Mouse (Mus musculus) forebrain, embryonic 14.5 days (tissue): ENCODE data around the gene Hist1h2ab. TPM values are rescaled to one million over a fixed set of nuclear protein-coding genes. Genes with fewer than 3 reads are reported as not detected.
"Not testable (repeated sequence)": the region's sequence is repeated elsewhere in the genome, so short reads cannot be mapped to it uniquely, and the experiment has no call there.

Experiments used
- ATAC-seq: fragments of 200-750 bp; cut with Nextera tagmentation; 2 replicates; pipeline ENCODE4 v1.8.0; 2017; ENCODE audit warnings: mild to moderate bottlenecking, moderate library complexity
- DNase-seq: peaks from one replicate; pipeline ENCODE4 v3.0.0-alpha.2; 2015; ENCODE audit warnings: low spot score
- H3K27ac ChIP-seq: fragments of 300-500 bp; sonication (generic); 2 replicates; pipeline ENCODE4 v1.5.1; 2014; ENCODE audit warnings: low read depth, mild to moderate bottlenecking, control low read depth, low read length, moderate library complexity
- H3K27me3 ChIP-seq: fragments of 300-500 bp; sonication (generic); replicated peaks from 2 replicates; pipeline ENCODE4 v1.6.1; 2014; ENCODE audit warnings: low read length, control low read depth, mixed read lengths; ENCODE audit not compliant: control insufficient read depth, insufficient read depth
- H3K36me3 ChIP-seq: fragments of 300-500 bp; sonication (generic); 2 replicates; pipeline ENCODE4 v1.6.1; 2014; ENCODE audit warnings: low read length, control low read depth; ENCODE audit not compliant: control insufficient read depth, insufficient read depth
- H3K4me1 ChIP-seq: fragments of 300-500 bp; sonication (generic); 2 replicates; pipeline ENCODE4 v1.6.1; 2014; ENCODE audit warnings: antibody characterized with exemption, low read length, control low read depth; ENCODE audit not compliant: control insufficient read depth, insufficient read depth
- H3K4me2 ChIP-seq: fragments of 300-500 bp; sonication (generic); 2 replicates; pipeline ENCODE4 v1.6.1; 2014; ENCODE audit warnings: mild to moderate bottlenecking, control low read depth, low read length
- H3K4me3 ChIP-seq: fragments of 300-500 bp; sonication (generic); 2 replicates; pipeline ENCODE4 v1.5.1; 2014; ENCODE audit warnings: low read depth, low read length, control low read depth
- H3K9ac ChIP-seq: fragments of 300-500 bp; sonication (generic); 2 replicates; pipeline ENCODE4 v1.6.1; 2014; ENCODE audit warnings: mild to moderate bottlenecking, low read length, control low read depth, moderate library complexity
- H3K9me3 ChIP-seq: fragments of 300-500 bp; sonication (generic); replicated peaks from 2 replicates; pipeline ENCODE4 v1.6.1; 2016; ENCODE audit warnings: low read length, control low read depth, mixed read lengths; ENCODE audit not compliant: control insufficient read depth
- WGBS: fragments of 180-500 bp; shearing (Covaris S2); extraction: QIAGEN DNeasy Blood & Tissue Kit; methylation state at CpG from one replicate; pipeline ENCODE4 v1.1.7; 2014; 5-methylcytosine and 5-hydroxymethylcytosine counted together
- polyA plus RNA-seq: library from polyadenylated mRNA; unstranded; fragments of >200 nt; fragmentation: Nextera tagmentation; extraction: Ambion mirVana; gene quantifications from 2 replicates; pipeline ENCODE4 v1.2.1, GENCODE M21; 2014

Hist1h2ab gene
- polyA plus RNA-seq, 1 experiment from 2014 or later = 49.2 TPM

GRCm38 (mm10) chr13:23740256-23740840, 10.6 kb upstream of the Hist1h2ab start:
- ATAC-seq = no peak
- peak overlapping the region; percentile 44 for H3K4me3 ChIP-seq
- H3K27me3 ChIP-seq = no peaks in the 10 kb centered on the region
- peak overlapping the region; percentile 95; the same call in 1 of the 2 replicates for H3K27ac ChIP-seq
- H3K9ac ChIP-seq = peak overlapping the region; percentile 76
- H3K4me2 ChIP-seq = peak overlapping the region; percentile 77
- DNase-seq = no peak
- no peaks in the 10 kb centered on the region for H3K9me3 ChIP-seq
- H3K4me1 ChIP-seq = peaks cover 6% of the 10 kb centered on the region; the same call in 1 of the 2 replicates
- H3K36me3 ChIP-seq = no peaks in the 10 kb centered on the region
- 41% methylated on average over 13 of the region's 13 CpGs for WGBS

- DNase-seq (no peak), ATAC-seq (no peak)
- Histone ChIP-seq H3K27ac (no peak overlapping the region), H3K27me3 (no peaks in the 10 kb centered on the region), H3K4me1 (peaks cover 6% of the 10 kb centered on the region; the same call in 1 of the 2 replicates), H3K9me3 (no peaks in the 10 kb centered on the region), H3K9ac (no peak overlapping the region), H3K36me3 (no peaks in the 10 kb centered on the region), H3K4me3 (no peak overlapping the region), H3K4me2 (peak overlapping the region; percentile 77)
- WGBS = 67% methylated on average over 5 of the region's 5 CpGs
Observed at GRCm38 (mm10) chr13:23740910-23741309, 10.0 kb upstream of the Hist1h2ab start.

- DNase-seq = no peak
- Histone ChIP-seq H3K4me2 (no peak overlapping the region), H3K27me3 (no peaks in the 10 kb centered on the region), H3K4me3 (no peak overlapping the region), H3K9ac (no peak overlapping the region), H3K36me3 (no peaks in the 10 kb centered on the region), H3K4me1 (peaks cover 7% of the 10 kb centered on the region; the same call in 1 of the 2 replicates), H3K9me3 (no peaks in the 10 kb centered on the region), H3K27ac (no peak overlapping the region)
- no peak for ATAC-seq
Observed at GRCm38 (mm10) chr13:23742007-23742406, 8.9 kb upstream of the Hist1h2ab start.

GRCm38 (mm10) chr13:23743215-23743614, 7.7 kb upstream of the Hist1h2ab start:
- Histone ChIP-seq H3K4me1 (peaks cover 17% of the 10 kb centered on the region), H3K9me3 (no peaks in the 10 kb centered on the region), H3K4me3 (no peak overlapping the region), H3K36me3 (no peaks in the 10 kb centered on the region), H3K27ac (no peak overlapping the region), H3K27me3 (no peaks in the 10 kb centered on the region), H3K4me2 (no peak overlapping the region), H3K9ac (no peak overlapping the region)
- DNase-seq = no peak
- 79% methylated on average over 5 of the region's 5 CpGs for WGBS
- ATAC-seq = no peak

- Histone ChIP-seq H3K9me3 (no peaks in the 10 kb centered on the region), H3K4me3 (peak overlapping the region; percentile 38; the same call in 1 of the 2 replicates), H3K4me2 (peak overlapping the region; percentile 54), H3K36me3 (no peaks in the 10 kb centered on the region), H3K9ac (peak overlapping the region; percentile 61), H3K27me3 (no peaks in the 10 kb centered on the region), H3K4me1 (peaks cover 17% of the 10 kb centered on the region), H3K27ac (no peak overlapping the region)
- DNase-seq = no peak
- ATAC-seq = no peak
- 32% methylated on average over 4 of the region's 4 CpGs for WGBS
Observed at GRCm38 (mm10) chr13:23743963-23744362, 7.0 kb upstream of the Hist1h2ab start.

- under 1% methylated on average over 17 of the region's 36 CpGs for WGBS
Observed at GRCm38 (mm10) chr13:23744421-23745380, 6.2 kb upstream of the Hist1h2ab start.

GRCm38 (mm10) chr13:23745381-23746161, 5.4 kb upstream of the Hist1h2ab start, which contains the start of gene Hist1h3c:
Gene Hist1h3c, minus strand, starts transcription at chr13:23745602.
- no peaks in the 10 kb centered on the region for H3K9me3 ChIP-seq
- ATAC-seq = peak; percentile 76
- WGBS = under 1% methylated on average over 24 of the region's 28 CpGs

More at GRCm38 (mm10) chr13:23744421-23745380, 6.2 kb upstream of the Hist1h2ab start:
- Histone ChIP-seq H3K4me2 (peak overlapping the region; percentile 54), H3K4me1 (peaks cover 17% of the 10 kb centered on the region), H3K27me3 (no peaks in the 10 kb centered on the region), H3K36me3 (no peaks in the 10 kb centered on the region), H3K9me3 (no peaks in the 10 kb centered on the region), H3K27ac (peak overlapping the region; percentile 70; the same call in 1 of the 2 replicates), H3K9ac (peak overlapping the region; percentile 61), H3K4me3 (peak overlapping the region; percentile 38)
- DNase-seq (no peak), ATAC-seq (no peak; the same call in 1 of the 2 replicates)

GRCm38 (mm10) chr13:23746201-23747080, 4.5 kb upstream of the Hist1h2ab start, which contains the start of gene Hist1h2bb:
Gene Hist1h2bb, plus strand, starts transcription at chr13:23746734.
- H3K4me3 ChIP-seq = peak within 1 kb of the TSS; percentile 38
- WGBS = under 1% methylated on average over 39 of the region's 58 CpGs
- H3K9me3 ChIP-seq, H3K27me3 ChIP-seq, H3K36me3 ChIP-seq: not testable (repeated sequence)
- peak; percentile 99 for DNase-seq
- ATAC-seq = peak; percentile 88
- peaks cover 11% of the 10 kb centered on the region for H3K4me1 ChIP-seq
- peak within 1 kb of the TSS; percentile 97 for H3K27ac ChIP-seq
- peak within 1 kb of the TSS; percentile 54 for H3K4me2 ChIP-seq
- peak within 1 kb of the TSS; percentile 58 for H3K9ac ChIP-seq

More at GRCm38 (mm10) chr13:23745381-23746161, 5.4 kb upstream of the Hist1h2ab start, which contains the start of gene Hist1h3c:
- peak; percentile 97 for DNase-seq
- H3K9ac ChIP-seq = peak within 1 kb of the TSS; percentile 61
- no peaks in the 10 kb centered on the region for H3K27me3 ChIP-seq
- peaks cover 12% of the 10 kb centered on the region for H3K4me1 ChIP-seq
- H3K4me3 ChIP-seq = peak within 1 kb of the TSS; percentile 38
- H3K36me3 ChIP-seq = no peaks in the 10 kb centered on the region
- H3K4me2 ChIP-seq = peak within 1 kb of the TSS; percentile 54
- H3K27ac ChIP-seq = peak within 1 kb of the TSS; percentile 97
